Mouse (Mus musculus) large intestine, adult 2 months (tissue): ENCODE results near the gene B230219D22Rik. TPM values are rescaled to one million over a fixed set of nuclear protein-coding genes. Genes with fewer than 3 reads are reported as not detected.
A peak's percentile ranks its signal among the peaks of the same experiment; 100 is the strongest.
"Not testable (repeated sequence)": the region's sequence is repeated elsewhere in the genome, so short reads cannot be mapped to it uniquely, and the experiment has no call there.

Source experiments
- DNase-seq: peaks from one replicate; pipeline ENCODE4 v3.0.0-alpha.2; 2012; ENCODE audit warnings: low read depth, low spot score
- WGBS: fragments of 180-500 bp; shearing (Covaris S2); methylation state at CpG from one replicate; pipeline ENCODE4 v1.1.7; 2018; 5-methylcytosine and 5-hydroxymethylcytosine counted together
- polyA plus RNA-seq: library from polyadenylated mRNA; depleted of rRNA; stranded (reverse); fragments of >200 nt; gene quantifications from 2 replicates; pipeline ENCODE4 v1.2.3, GENCODE M21; 2012; rRNA removed

B230219D22Rik gene
- polyA plus RNA-seq, result 12.1 and 18.5 TPM in 2 replicates

DNA sequence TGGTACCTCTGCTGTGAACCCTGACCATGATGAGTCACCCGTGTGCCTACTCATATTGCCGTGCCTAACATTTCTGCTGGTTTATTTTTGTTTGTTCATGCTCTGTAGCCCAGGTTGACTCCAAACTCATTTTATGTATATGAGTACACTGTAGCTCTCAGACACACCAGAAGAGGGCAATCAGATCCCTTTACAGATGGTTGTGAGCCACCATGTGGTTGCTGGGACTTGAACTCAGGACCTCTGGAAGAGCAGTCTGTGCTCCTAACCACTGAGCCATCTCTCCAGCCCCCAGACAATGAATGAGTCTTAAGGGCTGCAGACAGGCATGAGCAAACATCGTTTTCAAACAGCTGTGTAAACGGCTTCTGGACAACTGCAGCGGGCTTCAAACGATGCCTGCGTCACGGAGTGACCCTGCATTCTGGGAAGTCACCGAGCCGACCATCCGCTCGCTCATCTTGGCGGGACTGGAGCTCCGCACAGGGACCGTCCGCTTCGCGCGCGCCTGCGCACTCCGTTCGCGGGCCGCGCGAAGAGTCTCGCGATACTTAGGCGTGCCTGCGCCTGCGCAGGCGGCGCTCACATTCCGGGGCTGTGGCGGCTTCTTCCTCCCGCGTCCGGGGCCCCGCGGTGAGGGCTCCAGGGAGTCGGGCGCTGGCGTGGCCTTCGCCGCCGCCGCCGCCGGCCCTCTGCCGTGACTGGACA is at the start of gene B230219D22Rik:
Gene B230219D22Rik (plus strand): TSS at position 590 of the 708 bp plus-strand sequence.
- WGBS, result under 1% methylated on average over 51 of the region's 51 CpGs
- DNase-seq, result peak; percentile 53

DNA sequence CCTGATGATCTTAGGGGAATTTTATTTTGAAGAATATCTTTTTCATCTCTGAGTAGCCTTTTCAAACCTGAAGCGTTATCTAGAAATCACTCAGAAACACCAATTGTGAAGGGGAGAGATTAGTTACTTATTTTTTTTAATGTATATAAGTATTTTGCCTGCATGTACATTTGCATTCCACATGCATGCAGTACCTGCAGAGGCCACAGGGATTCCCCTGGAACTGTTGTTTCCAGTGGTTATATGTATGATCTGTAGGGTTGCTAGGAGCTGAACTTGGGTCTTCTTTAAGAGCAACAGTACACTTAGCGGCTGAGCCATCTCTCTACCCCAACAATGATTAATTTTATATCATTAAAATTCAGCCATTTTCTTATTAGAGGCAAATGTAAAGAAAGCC is 48.4 kb upstream of the B230219D22Rik start:
- WGBS, result 93% methylated on average over 2 of the region's 2 CpGs
- no peak for DNase-seq

DNA sequence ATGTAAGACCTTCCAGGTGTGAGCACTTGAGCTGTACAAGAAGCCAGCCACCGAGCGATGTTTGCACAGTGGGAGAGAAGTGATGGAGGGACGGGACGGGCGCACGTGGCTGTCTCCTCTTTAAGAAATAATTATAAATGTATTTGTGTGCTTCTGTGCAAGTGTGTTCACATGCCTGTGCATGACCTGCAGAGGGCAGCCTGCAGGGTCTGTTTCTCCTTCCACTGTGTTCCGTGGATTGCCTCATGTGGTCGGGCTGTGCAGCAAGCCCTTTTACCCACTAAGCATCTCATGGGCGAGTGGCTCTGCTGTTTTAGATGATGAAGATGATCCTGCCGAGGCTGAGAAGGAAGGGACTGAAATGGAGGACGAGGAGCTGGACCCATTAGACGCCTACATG is 42.8 kb upstream of the B230219D22Rik start:
- WGBS, result 90% methylated on average over 12 of the region's 12 CpGs
- no peak for DNase-seq

DNA sequence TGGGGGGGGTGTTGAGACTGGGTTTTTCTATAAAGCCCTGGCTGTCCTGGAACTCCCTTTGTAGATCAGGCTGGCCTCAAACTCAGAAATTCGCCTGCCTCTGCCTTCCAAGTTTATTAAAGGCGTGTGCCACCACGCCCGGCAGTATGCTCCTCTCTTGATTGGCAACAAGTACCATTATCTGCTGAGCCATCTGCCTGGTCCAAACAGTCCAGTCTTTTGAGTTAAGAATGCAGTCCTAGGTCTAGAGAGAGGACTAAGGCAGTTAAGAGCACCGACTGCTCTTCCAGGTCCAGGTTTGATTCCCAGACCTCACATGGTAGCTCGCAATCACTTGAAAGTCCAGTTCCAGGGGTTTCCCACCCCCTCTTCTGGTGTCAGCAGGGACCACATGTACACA is 41.9 kb upstream of the B230219D22Rik start:
- DNase-seq, result no peak
- 81% methylated on average over 6 of the region's 6 CpGs for WGBS

DNA sequence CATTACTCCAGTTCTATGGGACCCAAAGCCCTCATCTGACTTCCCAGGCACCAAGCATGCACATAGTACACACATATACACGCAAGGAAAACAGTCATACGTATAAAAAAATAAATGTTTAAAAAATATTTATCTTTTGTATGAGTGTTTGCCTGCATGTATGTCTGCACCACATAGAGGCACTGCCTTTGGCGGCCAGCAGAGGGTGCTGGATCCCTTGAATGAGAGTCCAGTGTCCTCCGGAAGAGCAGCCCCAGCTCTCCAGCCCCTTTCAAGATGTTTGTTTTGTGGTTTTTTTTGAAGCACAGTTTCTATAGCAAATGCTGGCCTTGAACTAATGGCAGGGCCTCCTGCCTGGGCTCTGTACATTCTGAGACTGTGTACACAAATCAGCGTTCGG is 24.4 kb upstream of the B230219D22Rik start:
- WGBS, result 80% methylated on average over 6 of the region's 6 CpGs
- no peak for DNase-seq

DNA sequence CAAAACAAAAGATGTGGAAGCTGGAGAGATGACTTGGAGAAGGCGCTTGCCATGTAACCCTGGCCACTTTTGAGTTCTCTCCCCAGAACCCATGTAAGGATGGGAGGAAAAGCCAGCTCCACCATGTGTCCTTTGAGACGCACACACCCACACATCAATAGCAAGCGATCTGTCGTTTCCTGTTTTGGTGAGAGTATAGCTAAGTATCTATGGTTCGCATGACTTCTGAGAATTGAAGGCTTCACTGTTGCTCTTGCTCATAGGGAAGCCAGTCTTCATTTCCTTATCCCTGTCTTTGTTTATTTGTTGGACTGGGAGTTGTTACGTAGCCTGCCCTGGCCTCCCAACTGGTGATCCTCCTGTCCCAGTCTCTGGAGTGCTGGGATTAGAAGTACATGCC is 20.2 kb upstream of the B230219D22Rik start:
- DNase-seq, result no peak
- WGBS, result 90% methylated on average over 6 of the region's 6 CpGs

DNA sequence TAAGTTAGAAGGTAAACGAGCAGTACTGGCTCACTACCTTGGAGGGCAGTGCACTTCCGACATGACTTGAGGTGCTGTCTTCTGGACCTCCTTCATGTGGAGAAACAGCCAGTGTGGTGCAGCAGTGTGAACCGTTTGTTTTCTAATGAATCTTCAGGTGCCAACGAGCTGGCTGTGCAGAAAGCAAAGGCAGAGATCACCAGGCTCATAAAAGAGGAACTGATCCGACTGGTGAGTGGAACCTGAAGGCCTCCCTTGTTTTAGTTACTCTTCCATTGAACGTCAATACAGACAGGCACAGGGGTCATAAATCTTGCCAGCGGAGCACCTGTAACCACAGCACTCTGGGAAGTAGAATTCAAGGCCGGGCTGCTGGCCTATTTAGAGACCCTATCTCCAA is 15.6 kb upstream of the B230219D22Rik start:
- DNase-seq, result no peak
- WGBS, result 45% methylated on average over 8 of the region's 8 CpGs

DNA sequence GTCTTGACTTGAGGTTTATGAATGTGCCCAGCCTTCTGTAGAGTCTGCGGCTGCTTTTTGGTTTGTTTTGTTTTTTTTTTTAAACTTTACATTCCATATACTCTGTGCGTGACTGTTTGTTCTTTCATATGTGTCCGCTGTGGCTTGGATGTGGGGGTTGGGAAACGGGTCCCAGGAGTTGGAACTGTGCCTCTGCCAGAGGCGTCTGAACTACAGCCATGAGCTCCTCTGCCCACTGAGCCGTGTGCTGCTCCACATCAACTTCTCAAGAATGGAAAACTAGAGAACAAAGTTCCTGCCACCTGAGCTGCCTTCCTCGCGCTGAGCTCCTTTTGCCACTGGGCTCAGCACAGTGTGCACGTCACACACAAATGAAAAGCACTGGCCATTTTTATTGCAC is 10.7 kb upstream of the B230219D22Rik start:
- 86% methylated on average over 9 of the region's 9 CpGs for WGBS
- no peak for DNase-seq

DNA sequence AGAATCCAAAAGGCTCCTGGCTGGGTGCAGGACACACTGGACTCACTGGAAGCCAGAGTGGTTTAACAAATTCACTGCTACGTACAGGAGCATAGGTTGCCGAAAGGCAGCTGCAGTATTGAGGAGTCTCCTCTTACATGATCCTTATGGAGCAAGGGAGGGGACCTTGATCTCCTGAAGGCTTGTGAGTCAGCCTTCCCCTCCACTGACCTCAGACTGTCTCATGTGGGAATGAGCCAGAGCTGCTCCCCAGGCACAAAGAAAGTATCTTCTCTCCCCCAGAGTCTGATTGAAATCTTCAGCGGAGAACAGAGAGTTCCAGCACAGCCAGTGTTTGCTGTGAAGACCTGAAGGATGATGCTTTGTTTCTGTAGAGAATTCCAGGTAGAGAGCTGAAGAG is 9.3 kb upstream of the B230219D22Rik start:
- no peak for DNase-seq
- WGBS, result 91% methylated on average over 3 of the region's 3 CpGs

DNA sequence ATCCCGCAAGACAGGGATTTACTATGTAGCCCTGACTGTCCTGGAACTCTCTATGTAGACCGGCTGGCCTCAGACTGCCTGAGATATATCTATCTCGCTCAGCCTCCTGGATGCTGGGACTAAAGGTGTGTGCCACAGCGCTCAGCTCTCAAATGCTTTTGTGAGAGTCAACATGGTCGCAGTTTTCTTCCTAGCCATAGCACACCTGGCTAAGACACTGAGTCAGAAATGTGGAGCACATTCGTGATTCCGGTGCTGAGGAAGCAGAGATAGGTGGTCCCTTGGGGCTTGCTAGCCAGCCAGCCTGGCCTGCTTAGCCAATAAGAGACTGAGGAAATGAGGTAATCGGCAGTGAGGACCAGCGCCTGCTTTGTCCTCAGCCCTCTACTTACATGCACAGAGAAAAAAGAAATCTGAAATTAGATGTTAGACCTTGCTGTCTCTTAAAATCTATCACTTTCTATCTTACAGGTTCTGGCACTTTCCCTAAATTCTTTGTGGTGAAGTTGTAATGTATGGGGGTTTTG is 6.8 kb upstream of the B230219D22Rik start:
- 82% methylated on average over 9 of the region's 9 CpGs for WGBS
- DNase-seq, result no peak

DNA sequence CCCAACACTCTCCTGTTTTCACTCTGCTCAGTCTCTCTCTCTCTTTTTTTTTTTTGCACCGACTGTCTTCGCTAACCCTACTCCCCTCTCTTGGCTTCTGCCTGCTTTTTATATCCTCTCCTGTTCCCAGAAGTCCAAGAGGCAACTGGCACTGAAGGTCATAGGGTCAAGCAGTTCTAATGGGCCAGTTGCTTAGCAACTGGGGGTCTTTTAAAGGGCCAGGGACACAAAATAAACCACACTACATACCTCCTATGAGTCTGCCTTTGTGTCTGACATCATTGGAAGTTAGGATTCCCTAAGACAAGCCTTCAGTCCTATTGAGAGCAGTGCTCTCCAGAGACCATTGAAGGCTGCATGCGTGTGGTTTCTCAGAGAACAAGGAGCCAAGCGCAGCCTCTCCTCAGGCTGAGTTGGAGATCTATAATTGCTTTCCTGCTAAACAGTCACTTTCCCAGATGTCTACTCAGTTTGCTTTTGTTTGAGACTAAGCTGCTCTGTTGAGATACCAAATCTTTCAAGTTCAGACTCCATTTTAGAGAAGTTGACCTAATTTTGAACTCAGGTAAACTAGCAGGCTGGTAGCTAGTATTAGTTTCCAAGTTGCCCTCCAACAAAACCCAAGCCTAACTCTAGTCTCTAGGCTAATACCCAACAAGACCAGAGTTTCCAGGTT is 4.9 kb upstream of the B230219D22Rik start:
- no peak for DNase-seq
- 42% methylated on average over 4 of the region's 4 CpGs for WGBS

DNA sequence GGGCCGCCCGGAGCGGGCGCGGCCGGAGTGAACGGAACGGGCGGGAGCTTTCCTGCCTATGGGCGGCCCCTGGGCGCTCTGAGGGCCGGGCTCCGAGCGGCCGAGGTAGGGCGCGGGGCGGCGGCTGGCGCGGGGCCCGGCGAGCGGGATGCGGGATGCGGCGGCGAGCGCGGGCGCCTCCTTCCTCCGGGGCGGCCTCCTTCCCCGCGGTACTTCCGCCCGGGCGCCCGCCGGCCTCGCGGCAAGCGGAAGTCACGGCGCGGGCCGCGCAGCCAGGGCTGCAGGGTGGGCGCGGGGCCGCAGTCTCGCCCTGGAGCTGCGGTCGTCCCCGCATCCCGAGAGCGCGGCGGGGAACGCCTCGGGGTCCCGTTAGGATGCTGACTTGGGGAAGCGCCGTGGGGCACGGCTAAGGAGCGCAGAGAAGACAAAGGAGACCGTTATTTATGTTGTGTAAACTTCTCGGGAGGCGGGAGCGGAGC is 358 bp downstream of the B230219D22Rik start:
- DNase-seq, result no peak
- WGBS, result under 1% methylated on average over 68 of the region's 70 CpGs

DNA sequence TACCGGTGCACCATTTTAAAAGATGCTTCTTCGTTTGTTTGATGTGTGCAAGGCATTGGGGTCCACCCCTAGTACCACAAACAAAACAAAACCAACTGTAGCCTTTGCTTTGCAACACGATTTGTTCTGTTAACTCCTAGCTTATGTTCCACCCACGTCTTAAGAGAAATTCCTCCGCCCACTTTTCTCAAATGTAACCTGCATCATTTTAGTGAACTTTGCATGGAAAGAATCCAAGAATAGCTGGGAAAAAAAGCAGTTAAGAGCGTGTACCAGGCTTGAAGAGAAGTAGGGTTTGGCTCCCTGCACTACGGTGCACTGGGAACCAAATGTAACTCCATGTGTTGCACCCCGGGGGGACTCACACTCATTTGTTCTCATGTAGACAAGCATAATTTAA is 1.2 kb downstream of the B230219D22Rik start:
- DNase-seq, result no peak
- WGBS, result 4% methylated on average over 8 of the region's 8 CpGs

DNA sequence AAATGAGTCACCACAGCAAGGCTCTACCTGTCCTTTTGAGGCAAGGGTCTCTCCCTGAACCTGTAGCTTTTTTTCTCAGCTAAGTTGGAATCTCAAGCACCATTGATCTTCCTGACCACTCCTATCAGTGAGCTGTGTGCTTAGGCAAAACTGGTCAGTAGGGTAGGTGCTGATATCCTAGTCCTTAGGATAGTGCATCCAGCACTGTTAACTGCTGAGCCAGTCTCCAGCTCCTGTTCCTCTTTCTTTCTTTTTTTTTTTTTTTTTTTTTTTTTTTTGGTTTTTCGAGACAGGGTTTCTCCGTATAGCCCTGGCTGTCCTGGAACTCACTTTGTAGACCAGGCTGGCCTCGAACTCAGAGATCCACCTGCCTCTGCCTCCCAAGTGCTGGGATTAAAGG is 3.1 kb downstream of the B230219D22Rik start:
- not testable (repeated sequence) for DNase-seq
- WGBS, result 78% methylated on average over 1 of the region's 3 CpGs

DNA sequence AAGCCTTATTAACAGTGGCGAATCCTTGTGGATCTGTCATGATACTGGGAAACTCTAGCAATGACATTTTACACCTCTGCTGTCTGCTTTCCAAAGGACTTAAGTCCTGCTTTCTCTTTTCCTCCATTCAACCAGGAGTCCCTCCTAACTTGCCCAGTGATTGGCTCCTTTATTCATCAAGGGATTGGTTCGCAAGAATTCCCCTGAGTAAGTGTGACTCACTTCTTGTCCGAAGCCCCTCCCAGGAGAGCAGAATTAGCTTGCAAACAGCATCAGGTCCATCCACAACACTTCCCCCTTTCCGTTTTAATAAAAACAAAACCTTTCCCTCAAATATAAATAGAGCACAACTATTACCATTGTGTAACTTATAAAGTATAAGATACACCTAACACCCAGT is 11.4 kb downstream of the B230219D22Rik start:
- no peak for DNase-seq
- WGBS, result 80% methylated on average over 4 of the region's 4 CpGs

DNA sequence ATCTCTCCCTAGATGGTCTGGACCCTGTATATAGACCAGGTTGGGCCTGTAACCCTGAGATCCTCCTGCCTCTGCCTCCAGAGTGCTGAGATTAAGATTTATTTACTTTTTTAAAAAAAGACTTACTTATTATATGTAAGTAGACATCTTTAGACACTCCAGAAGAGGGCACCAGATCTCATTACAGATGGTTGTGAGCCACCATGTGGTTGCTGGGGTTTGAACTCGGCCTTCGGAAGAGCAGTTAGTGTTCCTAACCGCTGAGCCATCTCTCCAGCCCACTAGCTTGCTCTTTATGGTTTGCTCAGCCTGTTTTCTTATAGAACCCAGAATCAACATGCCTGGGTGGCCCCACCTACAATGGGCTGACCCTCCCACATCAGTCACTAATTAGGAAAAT is 19.9 kb downstream of the B230219D22Rik start:
- 90% methylated on average over 3 of the region's 3 CpGs for WGBS
- no peak for DNase-seq

DNA sequence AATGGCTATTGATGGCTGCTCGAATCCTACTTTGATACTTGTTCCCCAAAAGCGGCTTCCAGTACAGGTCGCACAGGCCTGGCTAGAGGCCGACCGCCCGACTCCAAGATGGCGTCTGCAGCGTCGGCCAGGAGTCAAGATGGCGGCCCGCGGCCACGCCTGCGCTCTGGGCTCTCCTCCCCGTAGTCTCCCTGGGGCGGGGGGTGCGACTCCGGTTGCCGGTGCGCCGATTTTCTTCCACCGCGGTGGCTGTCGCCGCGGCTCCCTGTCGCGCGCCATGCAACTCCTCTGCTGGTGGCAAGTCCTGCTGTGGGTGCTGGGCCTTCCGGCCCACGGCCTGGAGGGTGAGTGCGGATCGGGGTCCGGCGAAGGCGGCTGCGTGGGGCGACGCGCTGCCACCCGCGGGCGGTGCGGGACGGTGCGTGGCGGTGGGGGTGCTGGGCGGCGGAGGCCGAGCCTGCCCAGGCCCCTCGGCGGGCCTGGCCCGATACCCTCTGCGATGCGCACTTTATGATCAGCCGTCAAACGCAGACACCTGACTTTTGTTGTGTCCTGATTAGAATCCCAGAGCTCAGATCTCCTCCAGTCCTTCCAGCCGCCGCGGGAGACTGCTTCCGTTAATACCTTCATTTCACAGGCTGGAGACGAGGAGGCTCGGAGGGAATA is 21.7 kb downstream of the B230219D22Rik start, which contains the start of gene Txndc15:
Gene Txndc15 (plus strand): TSS at position 150 of the 666 bp plus-strand sequence.
- under 1% methylated on average over 63 of the region's 63 CpGs for WGBS
- DNase-seq, result no peak

DNA sequence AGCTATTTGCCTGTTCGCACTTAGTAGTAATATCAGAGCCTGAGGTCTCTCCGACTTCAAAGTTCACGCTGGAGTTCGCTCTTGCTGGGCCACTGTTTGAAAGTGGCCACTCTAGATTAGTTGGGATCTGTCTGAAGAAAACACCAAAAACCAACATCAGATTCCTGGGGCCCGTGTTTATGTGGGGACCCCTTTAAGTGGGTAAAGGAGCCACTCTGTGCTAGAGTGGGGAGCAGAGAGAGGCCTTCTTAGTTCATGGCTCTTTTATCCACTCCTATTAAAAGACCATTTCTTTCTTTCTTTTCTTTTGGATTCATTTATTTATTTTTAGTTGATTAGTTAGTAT is 22.2 kb downstream of the B230219D22Rik start:
- DNase-seq, result no peak
- WGBS, result under 1% methylated on average over 5 of the region's 5 CpGs

DNA sequence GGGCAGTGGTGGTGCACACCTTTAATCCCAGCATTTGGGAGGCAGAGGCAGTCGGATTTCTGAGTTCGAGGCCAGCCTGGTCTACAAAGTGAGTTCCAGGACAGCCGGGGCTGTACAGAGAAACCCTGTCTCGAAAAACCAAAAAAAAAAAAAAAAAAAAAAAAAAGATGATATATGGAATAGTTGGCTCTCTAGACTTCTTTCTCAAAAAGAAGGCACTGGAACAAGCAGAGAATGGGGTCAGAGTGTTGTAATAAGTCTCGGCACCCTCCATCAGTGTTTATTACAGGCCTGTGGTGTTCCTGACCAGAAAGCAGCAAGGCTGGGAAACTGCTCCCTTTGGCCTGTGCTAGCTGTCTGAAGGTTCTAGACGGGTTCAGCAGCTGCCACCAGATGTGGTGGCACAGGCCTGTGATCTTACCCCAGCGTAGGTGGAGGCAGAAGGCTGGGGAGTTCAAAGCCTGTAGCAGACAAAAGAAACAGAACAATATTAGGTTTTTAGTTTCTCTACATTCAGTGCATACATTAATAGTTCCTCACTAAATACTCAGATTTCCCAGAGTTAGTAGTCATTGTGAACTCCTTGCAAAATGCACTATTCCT is 23.1 kb downstream of the B230219D22Rik start:
- 84% methylated on average over 7 of the region's 7 CpGs for WGBS
- no peak for DNase-seq

DNA sequence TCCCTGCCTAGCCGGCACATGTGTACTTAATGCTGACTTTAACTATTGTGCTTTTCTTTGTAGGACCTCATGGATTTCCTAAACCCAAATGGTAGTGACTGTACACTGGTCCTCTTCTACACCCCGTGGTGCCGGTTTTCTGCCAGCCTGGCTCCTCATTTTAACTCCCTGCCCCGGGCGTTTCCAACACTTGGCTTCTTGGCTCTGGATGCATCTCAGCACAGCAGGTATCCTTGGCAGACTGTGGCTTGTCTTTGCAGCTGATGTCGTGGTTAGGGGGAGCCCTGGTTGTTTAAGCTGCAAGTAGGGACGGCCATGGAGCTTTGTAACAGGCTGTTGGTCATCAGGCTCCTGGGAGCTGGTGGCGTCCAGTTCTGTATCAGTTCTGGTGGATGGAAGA is 28.6 kb downstream of the B230219D22Rik start:
- no peak for DNase-seq
- 82% methylated on average over 8 of the region's 8 CpGs for WGBS
